Mouse (Mus musculus) leukemia stem cell, adult 10-12 weeks (primary cell): Measurements from ENCODE around the gene Gstp1. TPM values are rescaled to one million over a fixed set of nuclear protein-coding genes. Genes with fewer than 3 reads are reported as not detected.

ENCODE experiments used
- polyA plus RNA-seq: library from polyadenylated mRNA; stranded (reverse); fragments of >175 nt; gene quantifications from 2 replicates; pipeline ENCODE4 v1.2.3, GENCODE M21; 2012; ENCODE audit warnings: low replicate concordance

Gene Gstp1
- polyA plus RNA-seq = 87.4 and 343 TPM in 2 replicates

GRCm38 (mm10) chr19:4037788-4038232 is at the start of gene Gstp1:
TSS of gene Gstp1 (minus strand) at chr19:4037985.

DNA sequence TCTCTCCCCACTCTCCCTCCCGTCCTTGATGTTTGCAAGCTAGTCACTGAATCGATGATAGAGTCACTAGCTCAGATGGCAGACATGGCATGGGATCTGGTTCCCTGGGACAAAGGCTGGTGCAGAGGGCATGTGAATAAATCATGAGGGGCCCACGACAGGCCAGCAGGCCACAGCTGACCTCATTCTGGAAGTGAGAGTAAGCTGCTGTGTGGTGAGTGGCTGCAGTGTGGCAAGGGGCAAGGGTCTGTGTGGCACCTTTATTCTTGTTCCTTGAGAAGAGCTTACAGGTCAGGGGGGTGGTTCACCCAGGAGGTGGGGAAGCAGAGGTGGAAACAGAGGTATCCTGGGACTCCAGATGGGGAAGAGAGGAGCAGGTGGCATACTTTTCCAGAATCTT is 43.6 kb upstream of the Gstp1 start, which contains the start of gene Cabp2:
Gene Cabp2, plus strand, starts transcription at position 185 of the 400 bp plus-strand sequence.

GRCm38 (mm10) chr19:4059069-4059740 is 21.4 kb upstream of the Gstp1 start, which contains the start of gene Gstp3:
TSS of gene Gstp3 (minus strand) at chr19:4059569.

DNA sequence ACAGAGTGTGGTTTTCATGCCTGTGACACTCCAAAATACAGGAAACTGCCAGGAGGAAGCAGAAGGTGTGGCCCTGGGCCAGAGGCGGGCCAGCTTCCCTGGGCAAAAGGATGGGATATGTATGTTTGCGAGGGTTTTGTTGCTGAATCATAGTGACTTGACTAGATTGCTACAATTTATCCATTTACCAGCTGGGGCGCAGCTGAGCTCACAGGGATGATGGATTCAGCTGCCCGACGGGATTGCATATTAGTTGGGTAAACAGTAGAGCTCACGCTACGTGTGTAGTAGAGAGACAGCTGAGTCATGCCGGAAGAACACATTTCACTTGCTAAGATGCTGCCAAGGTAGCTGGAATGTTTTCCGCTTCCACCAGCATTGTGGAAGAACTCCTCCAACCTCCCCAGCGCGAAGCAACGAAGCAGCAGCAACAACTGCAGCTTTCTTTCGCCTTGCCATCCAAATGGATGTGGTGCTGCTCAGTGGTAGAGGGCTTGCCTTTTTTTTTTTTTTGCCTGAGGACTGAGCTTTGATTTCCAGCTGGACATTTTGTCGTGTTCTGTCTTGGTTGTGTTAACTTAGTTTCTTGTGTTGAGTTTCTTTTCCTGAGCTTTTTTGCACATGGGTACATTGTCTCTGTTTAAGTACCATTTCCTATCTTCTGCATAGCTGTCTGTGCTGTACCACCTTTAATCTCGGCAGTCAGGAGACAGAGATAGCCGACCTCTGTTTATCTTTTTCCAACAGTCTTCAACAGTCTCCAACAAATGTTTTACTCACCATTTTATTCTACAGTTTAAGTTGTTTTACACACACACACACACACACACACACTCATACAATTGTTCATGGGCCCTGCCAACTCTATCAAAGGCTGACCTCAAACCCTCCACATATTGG is 8.4 kb upstream of the Gstp1 start, which contains the start of gene Gstp2:
Gene Gstp2, minus strand, starts transcription at position 58 of the 900 bp plus-strand sequence.

DNA sequence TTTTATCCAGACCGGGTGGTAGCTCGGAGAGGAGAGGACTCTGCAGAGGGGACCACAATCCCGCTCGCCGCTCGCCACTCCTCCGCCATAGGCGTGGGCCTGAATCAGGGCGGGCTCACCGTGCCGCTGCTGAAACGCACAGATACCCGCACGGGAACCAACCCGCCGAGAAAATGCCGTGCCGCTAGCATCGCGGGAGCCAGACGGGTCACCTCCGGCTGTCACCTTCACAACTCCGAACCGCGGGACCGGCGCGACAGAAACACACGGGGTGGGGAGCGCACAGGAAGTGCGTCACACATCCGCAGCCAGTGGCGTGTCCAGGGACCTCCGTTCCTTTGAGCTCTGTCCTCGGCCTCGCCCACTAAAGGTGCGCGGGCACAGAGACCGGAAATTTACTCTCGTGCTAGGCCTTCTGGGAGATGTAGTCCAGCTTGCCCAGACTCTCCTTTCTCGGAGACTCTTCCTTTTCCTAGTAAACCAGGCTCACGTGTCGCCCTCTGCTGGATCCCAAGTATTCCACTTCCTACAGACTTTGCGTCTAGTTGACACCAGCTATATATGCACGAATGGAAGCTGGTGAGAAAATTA is 25.3 kb downstream of the Gstp1 start, which contains the start of gene Ndufv1:
Gene Ndufv1, minus strand, starts transcription at position 375 of the 591 bp plus-strand sequence.

GRCm38 (mm10) chr19:4003112-4003511 is 34.7 kb downstream of the Gstp1 start, which contains the start of gene Doc2g:
TSS of gene Doc2g (plus strand) at chr19:4003313.

DNA sequence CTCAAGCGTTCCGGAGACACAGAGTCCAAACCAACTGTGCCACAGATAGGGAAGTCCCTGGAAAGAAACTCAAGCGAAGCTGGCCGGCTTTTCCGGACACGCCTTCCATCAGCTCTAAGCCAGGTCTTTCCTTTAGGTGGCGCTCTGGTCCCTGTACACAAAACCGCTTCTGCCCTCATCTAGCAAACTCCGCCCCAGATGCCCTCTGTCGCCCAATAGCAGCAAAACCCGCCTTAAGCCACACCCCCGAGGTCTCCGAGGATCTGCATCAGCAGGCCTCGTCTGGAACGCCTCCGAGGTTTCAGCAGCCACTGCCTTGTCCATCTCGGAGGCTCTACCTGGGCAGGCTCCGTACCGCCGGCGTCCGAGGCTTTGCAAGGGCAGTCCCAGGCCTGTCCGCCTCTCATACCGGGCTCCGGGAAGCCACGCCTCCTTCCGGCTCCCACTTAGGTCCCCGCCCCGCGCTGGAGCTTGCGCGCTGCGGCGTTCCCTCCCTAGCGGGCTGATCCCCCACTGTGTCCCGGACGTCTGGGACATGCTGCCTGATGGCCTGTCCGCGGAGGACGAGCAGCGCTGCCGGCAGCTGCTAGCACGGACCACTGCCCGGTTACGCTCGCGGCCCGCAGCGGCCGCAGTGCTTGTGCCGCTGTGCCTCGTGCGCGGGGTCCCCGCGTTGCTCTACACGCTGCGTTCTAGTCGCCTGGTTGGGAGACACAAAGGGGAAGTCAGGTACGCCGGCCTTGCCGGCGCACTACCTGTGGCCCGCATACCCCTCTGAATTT is 37.5 kb downstream of the Gstp1 start, which contains the start of the genes Nudt8 and Gm49405:
Gene Nudt8, plus strand, starts transcription at position 462 of the 782 bp plus-strand sequence.
Gene Gm49405, plus strand, starts transcription at position 508 of the 782 bp plus-strand sequence.

GRCm38 (mm10) chr19:3992416-3992815 is 45.4 kb downstream of the Gstp1 start, which contains the start of gene Tbx10:
TSS of gene Tbx10 (plus strand) at chr19:3992752.

GRCm38 (mm10) chr19:3986334-3986733 is 51.5 kb downstream of the Gstp1 start, which contains the start of gene Acy3:
TSS of gene Acy3 (plus strand) at chr19:3986570.

Other genes with a start within 250 kb of the Gstp1 start
- gene Chka, start 186.2 kb downstream of the Gstp1 start, polyA plus RNA-seq = 11.0 and 16.6 TPM in 2 replicates
- 75.8 and 86.6 TPM in 2 replicates for gene Tcirg1, start 130.9 kb downstream of the Gstp1 start, polyA plus RNA-seq
- gene Ndufs8, start 125.2 kb downstream of the Gstp1 start, polyA plus RNA-seq = 14.8 and 113 TPM in 2 replicates
- 3.5 and 4.9 TPM in 2 replicates for gene Aldh3b1, start 108.2 kb downstream of the Gstp1 start, polyA plus RNA-seq
- gene Unc93b1, start 102.8 kb downstream of the Gstp1 start, polyA plus RNA-seq = 122 and 124 TPM in 2 replicates
- gene Aldh3b3, start 79.3 kb downstream of the Gstp1 start, polyA plus RNA-seq = not detected in 2 replicates
- gene Aldh3b2, start 65.7 kb downstream of the Gstp1 start, polyA plus RNA-seq = 0.26 and 0.83 TPM in 2 replicates
- 4.2 and 13.1 TPM in 2 replicates for gene Acy3, start 51.4 kb downstream of the Gstp1 start, polyA plus RNA-seq
- not detected in 2 replicates for gene Tbx10, start 45.2 kb downstream of the Gstp1 start, polyA plus RNA-seq
- gene Nudt8, start 37.4 kb downstream of the Gstp1 start, polyA plus RNA-seq = 18.3 and 18.7 TPM in 2 replicates
- 5.0 TPM in 2 replicates for gene Gm49405, start 37.4 kb downstream of the Gstp1 start, polyA plus RNA-seq
- gene Doc2g, start 34.7 kb downstream of the Gstp1 start, polyA plus RNA-seq = 9.6 and 25.7 TPM in 2 replicates
- 116 and 238 TPM in 2 replicates for gene Ndufv1, start 25.2 kb downstream of the Gstp1 start, polyA plus RNA-seq
- 0.83 TPM in 1 of 2 replicates, not detected in the other for gene Gstp2, start 8.0 kb upstream of the Gstp1 start, polyA plus RNA-seq
- gene Gstp3, start 21.6 kb upstream of the Gstp1 start, polyA plus RNA-seq = 8.9 and 10.2 TPM in 2 replicates
- not detected in 2 replicates for gene Cabp2, start 43.6 kb upstream of the Gstp1 start, polyA plus RNA-seq
- 187 and 207 TPM in 2 replicates for gene Cdk2ap2, start 59.2 kb upstream of the Gstp1 start, polyA plus RNA-seq
- gene Pitpnm1, start 62.0 kb upstream of the Gstp1 start, polyA plus RNA-seq = 116 and 152 TPM in 2 replicates
- 140 and 201 TPM in 2 replicates for gene Aip, start 87.9 kb upstream of the Gstp1 start, polyA plus RNA-seq
- not detected in 2 replicates for gene Gpr152, start 101.8 kb upstream of the Gstp1 start, polyA plus RNA-seq
- 0.80 and 4.6 TPM in 2 replicates for gene Cabp4, start 106.0 kb upstream of the Gstp1 start, polyA plus RNA-seq
- gene Coro1b, start 110.6 kb upstream of the Gstp1 start, polyA plus RNA-seq = 68.6 and 81.7 TPM in 2 replicates
- gene Ptprcap, start 115.6 kb upstream of the Gstp1 start, polyA plus RNA-seq = 311 and 444 TPM in 2 replicates
- 165 and 201 TPM in 2 replicates for gene Rps6kb2, start 125.4 kb upstream of the Gstp1 start, polyA plus RNA-seq
- gene Carns1, start 137.5 kb upstream of the Gstp1 start, polyA plus RNA-seq = 2.9 and 5.8 TPM in 2 replicates
- gene Tbc1d10c, start 153.3 kb upstream of the Gstp1 start, polyA plus RNA-seq = 91.7 and 91.9 TPM in 2 replicates
- gene Ppp1ca, start 154.1 kb upstream of the Gstp1 start, polyA plus RNA-seq = 230 and 449 TPM in 2 replicates
- 31.9 and 46.0 TPM in 2 replicates for gene Rad9a, start 163.7 kb upstream of the Gstp1 start, polyA plus RNA-seq
- gene Clcf1, start 176.3 kb upstream of the Gstp1 start, polyA plus RNA-seq = 22.4 and 34.6 TPM in 2 replicates
- gene AC109138.7, start 176.4 kb upstream of the Gstp1 start, polyA plus RNA-seq = 2.6 and 21.1 TPM in 2 replicates
- gene Pold4, start 193.9 kb upstream of the Gstp1 start, polyA plus RNA-seq = 20.7 and 38.4 TPM in 2 replicates
- 5.1 and 6.5 TPM in 2 replicates for gene Ssh3, start 231.2 kb upstream of the Gstp1 start, polyA plus RNA-seq
- 7.3 and 8.3 TPM in 2 replicates for gene Ankrd13d, start 245.2 kb upstream of the Gstp1 start, polyA plus RNA-seq